Mouse (Mus musculus) liver, postnatal 0 days (tissue): Measurements from ENCODE around the gene Cttnbp2nl. TPM values are rescaled to one million over a fixed set of nuclear protein-coding genes. Genes with fewer than 3 reads are reported as not detected.

Experiments
- ATAC-seq: fragments of 200-750 bp; cut with Nextera tagmentation; 2 replicates; pipeline ENCODE4 v1.8.0; 2017; ENCODE audit warnings: mild to moderate bottlenecking, moderate library complexity
- DNase-seq: peaks from one replicate; pipeline ENCODE4 v3.0.0-alpha.2; 2016
- H3K27ac ChIP-seq: fragments of 300-500 bp; sonication (generic); 2 replicates; pipeline ENCODE4 v1.5.1; 2014; ENCODE audit warnings: antibody characterized with exemption, moderate library complexity, mild to moderate bottlenecking, low read depth
- H3K27me3 ChIP-seq: fragments of 300-500 bp; sonication (generic); 2 replicates; pipeline ENCODE4 v1.6.1; 2014; ENCODE audit warnings: low read length, control low read depth, mixed read lengths; ENCODE audit not compliant: insufficient read depth
- H3K36me3 ChIP-seq: fragments of 300-500 bp; sonication (generic); replicated peaks from 2 replicates; pipeline ENCODE4 v1.6.1; 2014; ENCODE audit warnings: mild to moderate bottlenecking, control low read depth, low read length, moderate library complexity, mixed read lengths; ENCODE audit not compliant: insufficient read depth
- H3K4me1 ChIP-seq: fragments of 300-500 bp; sonication (generic); 2 replicates; pipeline ENCODE4 v1.6.1; 2014; ENCODE audit warnings: antibody characterized with exemption, mild to moderate bottlenecking, control low read depth; ENCODE audit not compliant: insufficient read depth
- H3K4me2 ChIP-seq: fragments of 300-500 bp; sonication (generic); 2 replicates; pipeline ENCODE4 v1.6.1; 2014; ENCODE audit warnings: low read depth, mild to moderate bottlenecking, low read length, moderate library complexity, mixed read lengths
- H3K4me3 ChIP-seq: fragments of 300-500 bp; sonication (generic); 2 replicates; pipeline ENCODE4 v1.5.1; 2014; ENCODE audit warnings: low read depth, low read length
- H3K9ac ChIP-seq: fragments of 300-500 bp; sonication (generic); replicated peaks from 2 replicates; pipeline ENCODE4 v1.6.1; 2014; ENCODE audit warnings: mild to moderate bottlenecking, moderate library complexity
- H3K9me3 ChIP-seq: fragments of 300-500 bp; sonication (generic); 2 replicates; pipeline ENCODE4 v1.6.1; 2016; ENCODE audit warnings: mild to moderate bottlenecking, control low read depth, low read length, mixed read lengths
- CTCF ChIP-seq: sonication (generic); IDR thresholded peaks from 2 replicates; pipeline ENCODE4 v1.5.1; 2016; ENCODE audit warnings: antibody characterized with exemption, low read depth
- EP300 ChIP-seq: IDR thresholded peaks from 2 replicates; pipeline ENCODE4 v1.6.1; 2016; ENCODE audit warnings: antibody characterized with exemption, low read depth, mild to moderate bottlenecking
- WGBS: fragments of 180-500 bp; shearing (Covaris S2); extraction: QIAGEN DNeasy Blood & Tissue Kit; methylation state at CpG from one replicate; pipeline ENCODE4 v1.1.7; 2014; ENCODE audit not compliant: insufficient replicate concordance; 5-methylcytosine and 5-hydroxymethylcytosine counted together
- polyA plus RNA-seq: library from polyadenylated mRNA; unstranded; fragments of >200 nt; fragmentation: Nextera tagmentation; extraction: Ambion mirVana; gene quantifications from 2 replicates; pipeline ENCODE4 v1.2.1, GENCODE M21; 2015

The Cttnbp2nl gene
- 2.2 and 4.2 TPM in 2 replicates for polyA plus RNA-seq

DNA sequence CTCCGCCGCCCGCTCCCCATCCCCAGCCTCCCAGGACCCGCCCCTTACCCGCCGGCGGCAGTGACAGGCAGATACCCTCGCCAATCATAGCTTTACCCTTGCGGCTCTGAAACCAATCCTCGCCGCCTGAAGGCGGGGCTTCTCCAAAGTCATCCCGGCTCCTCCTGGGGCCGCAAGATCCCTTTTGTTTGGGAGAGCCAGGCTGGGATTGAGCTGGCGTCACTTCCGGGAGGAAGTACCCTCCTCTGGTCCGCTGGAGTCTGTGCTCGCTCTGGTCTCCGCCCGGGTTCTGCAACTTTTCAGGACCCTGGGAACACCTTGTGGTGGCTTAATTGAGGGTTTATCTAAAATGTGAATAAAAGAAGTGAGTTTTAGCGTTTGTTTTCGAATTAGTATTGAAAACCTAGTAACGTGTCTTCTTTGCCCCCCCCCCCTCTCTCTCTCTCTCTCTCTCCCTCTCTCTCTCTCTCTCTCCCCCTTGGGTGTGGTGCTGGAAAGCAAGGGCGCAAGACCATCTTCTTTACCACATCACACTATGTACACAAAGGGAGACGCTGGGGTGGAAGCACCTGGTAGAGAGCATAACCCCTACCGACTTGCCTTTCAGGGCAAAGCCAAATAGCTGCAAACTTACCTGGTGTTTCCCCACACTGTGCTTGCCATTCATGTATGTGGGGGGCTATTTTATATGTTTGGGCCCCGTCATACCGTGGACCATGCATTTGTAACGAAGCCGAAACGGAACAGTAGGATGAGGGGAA is at the start of gene Cttnbp2nl:
Gene Cttnbp2nl (minus strand): TSS at position 210 of the 761 bp plus-strand sequence.
- peaks cover 7% of the 10 kb centered on the region; the same call in 1 of the 2 replicates for H3K27me3 ChIP-seq
- ATAC-seq = peak; percentile 97
- H3K4me2 ChIP-seq = peak within 1 kb of the TSS; percentile 71
- peak within 1 kb of the TSS; percentile 71 for H3K27ac ChIP-seq
- no peaks in the 10 kb centered on the region for H3K36me3 ChIP-seq
- 2% methylated on average over 31 of the region's 31 CpGs for WGBS
- DNase-seq = peak; percentile 91
- H3K9me3 ChIP-seq = no peaks in the 10 kb centered on the region
- H3K4me1 ChIP-seq = peaks cover 9% of the 10 kb centered on the region
- peak within 1 kb of the TSS; percentile 70 for H3K4me3 ChIP-seq
- TF ChIP-seq EP300 (peak; percentile 39; the same call in 1 of the 2 replicates), CTCF (no peak)
- peak within 1 kb of the TSS; percentile 65 for H3K9ac ChIP-seq

- no peak for TF ChIP-seq CTCF
- Histone ChIP-seq H3K9me3 (no peaks in the 10 kb centered on the region), H3K4me3 (no peak overlapping the region), H3K9ac (no peak overlapping the region), H3K4me1 (0 out of 2 replicates have a peak, but pooled peaks cover 2% of the 10 kb centered on the region), H3K4me2 (no peak overlapping the region), H3K36me3 (no peaks in the 10 kb centered on the region), H3K27ac (no peak overlapping the region), H3K27me3 (no peaks in the 10 kb centered on the region)
- DNase-seq (no peak), ATAC-seq (no peak)
- 80% methylated on average over 4 of the region's 4 CpGs for WGBS
Observed at GRCm38 (mm10) chr3:105100270-105100589, 47.3 kb upstream of the Cttnbp2nl start.

GRCm38 (mm10) chr3:105099526-105100269 is 46.8 kb upstream of the Cttnbp2nl start:
- Histone ChIP-seq H3K9ac (no peak overlapping the region), H3K27ac (no peak overlapping the region), H3K4me2 (no peak overlapping the region), H3K36me3 (no peaks in the 10 kb centered on the region), H3K4me3 (no peak overlapping the region), H3K4me1 (0 out of 2 replicates have a peak, but pooled peaks cover 2% of the 10 kb centered on the region), H3K9me3 (no peaks in the 10 kb centered on the region), H3K27me3 (no peaks in the 10 kb centered on the region)
- DNase-seq (no peak), ATAC-seq (no peak)
- TF ChIP-seq EP300 = no peak
- no peak for TF ChIP-seq CTCF
- WGBS = 60% methylated on average over 15 of the region's 15 CpGs

DNA sequence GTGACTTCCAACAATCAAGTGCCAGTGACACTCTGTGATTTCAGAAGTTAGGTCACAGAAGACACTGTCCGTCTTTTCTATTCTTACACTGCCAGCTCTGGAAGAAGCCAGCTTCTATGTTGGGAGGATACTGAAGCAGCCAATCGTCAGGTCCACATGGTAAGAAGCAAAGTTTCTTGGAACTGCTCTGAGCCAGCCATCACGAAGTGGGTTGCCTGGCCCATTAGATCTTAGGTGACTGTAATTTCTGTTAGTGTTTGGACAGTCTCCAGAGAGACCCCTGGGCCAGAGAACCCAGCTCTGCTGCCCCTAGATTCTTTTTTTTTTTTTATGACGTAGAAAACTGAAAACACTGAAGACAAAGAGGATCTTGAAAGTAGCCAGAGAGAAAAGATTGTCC is 44.6 kb upstream of the Cttnbp2nl start:
- Histone ChIP-seq H3K9ac (no peak overlapping the region), H3K4me3 (no peak overlapping the region), H3K4me1 (0 out of 2 replicates have a peak, but pooled peaks cover 2% of the 10 kb centered on the region), H3K27me3 (no peaks in the 10 kb centered on the region), H3K27ac (no peak overlapping the region), H3K36me3 (no peaks in the 10 kb centered on the region), H3K9me3 (no peaks in the 10 kb centered on the region), H3K4me2 (no peak overlapping the region)
- no peak for ATAC-seq
- TF ChIP-seq CTCF = no peak
- TF ChIP-seq EP300 = no peak
- WGBS = 58% methylated on average over 4 of the region's 4 CpGs
- DNase-seq = no peak

DNA sequence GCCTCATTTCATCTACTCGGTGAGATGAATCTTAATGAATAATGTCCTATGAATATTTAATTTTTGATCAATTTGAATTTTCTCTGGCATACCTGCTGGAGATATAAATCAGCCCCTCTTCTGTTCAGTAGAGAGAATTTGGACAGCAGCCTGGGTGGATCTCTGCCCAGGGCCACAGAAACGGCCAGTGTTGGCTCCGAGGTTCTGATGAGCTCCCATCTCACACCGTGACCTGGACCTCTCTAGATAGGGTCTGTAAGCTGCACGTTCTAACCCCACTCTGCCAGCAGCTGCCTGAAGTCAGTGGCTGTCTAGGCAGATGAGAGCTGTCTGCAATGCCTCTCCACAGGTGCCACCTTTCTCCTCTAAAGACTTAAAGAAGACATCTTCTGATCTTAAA is 42.1 kb upstream of the Cttnbp2nl start:
- WGBS = 80% methylated on average over 5 of the region's 5 CpGs

DNA sequence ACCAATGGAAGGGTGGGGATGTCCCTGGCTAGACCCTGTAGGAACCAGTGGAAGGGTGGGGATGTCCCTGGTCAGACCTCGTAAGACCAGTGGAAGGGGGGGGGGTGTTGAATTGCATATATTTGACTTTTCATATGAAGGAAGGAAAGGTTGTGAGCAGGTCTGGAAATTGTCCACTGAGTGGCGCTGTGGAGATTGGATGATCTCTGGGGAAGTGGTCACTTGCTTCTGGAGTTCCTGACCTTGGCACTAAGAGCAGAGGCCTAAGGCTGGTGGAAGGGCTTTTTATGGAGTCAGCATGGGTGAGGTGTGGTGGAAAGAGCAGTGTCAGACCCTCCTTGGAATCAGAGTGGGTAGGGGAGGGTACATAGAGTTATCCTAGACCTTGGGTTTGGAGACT is 41.5 kb upstream of the Cttnbp2nl start:
- H3K9me3 ChIP-seq = no peaks in the 10 kb centered on the region
- no peaks in the 10 kb centered on the region for H3K36me3 ChIP-seq
- H3K27ac ChIP-seq = no peak overlapping the region
- no peak overlapping the region for H3K4me3 ChIP-seq
- H3K9ac ChIP-seq = no peak overlapping the region
- no peaks in the 10 kb centered on the region for H3K27me3 ChIP-seq
- no peak for ATAC-seq
- WGBS = 58% methylated on average over 2 of the region's 2 CpGs
- TF ChIP-seq CTCF (peak; percentile 41), EP300 (no peak)
- peak; percentile 22 for DNase-seq
- no peaks in the 10 kb centered on the region for H3K4me1 ChIP-seq
- H3K4me2 ChIP-seq = no peak overlapping the region

More for the DNA sequence above, 42.1 kb upstream of the Cttnbp2nl start:
- no peak overlapping the region for H3K27ac ChIP-seq
- H3K36me3 ChIP-seq = no peaks in the 10 kb centered on the region
- 0 out of 2 replicates have a peak, but pooled peaks cover 2% of the 10 kb centered on the region for H3K4me1 ChIP-seq
- ATAC-seq (no peak), DNase-seq (no peak)
- no peaks in the 10 kb centered on the region for H3K9me3 ChIP-seq
- no peak overlapping the region for H3K4me3 ChIP-seq
- TF ChIP-seq CTCF (no peak), EP300 (no peak)
- no peaks in the 10 kb centered on the region for H3K27me3 ChIP-seq
- H3K4me2 ChIP-seq = no peak overlapping the region
- no peak overlapping the region for H3K9ac ChIP-seq
